Mouse (Mus musculus) intestine, postnatal 0 days (tissue): ENCODE results near the gene Paf1. TPM values are rescaled to one million over a fixed set of nuclear protein-coding genes. Genes with fewer than 3 reads are reported as not detected.

Source experiments
- ATAC-seq: fragments of 200-750 bp; cut with Nextera tagmentation; 2 replicates; pipeline ENCODE4 v1.8.0; 2017; ENCODE audit warnings: mild to moderate bottlenecking, moderate TSS enrichment, moderate library complexity
- H3K27ac ChIP-seq: fragments of 300-500 bp; sonication (generic); 2 replicates; pipeline ENCODE4 v1.5.1; 2014; ENCODE audit warnings: mild to moderate bottlenecking, low read depth, low read length, moderate library complexity
- H3K27me3 ChIP-seq: fragments of 300-500 bp; sonication (generic); replicated peaks from 2 replicates; pipeline ENCODE4 v1.6.1; 2014; ENCODE audit warnings: low read length, mixed read lengths; ENCODE audit not compliant: control insufficient read depth, insufficient read depth
- H3K36me3 ChIP-seq: fragments of 300-500 bp; sonication (generic); 2 replicates; pipeline ENCODE4 v1.6.1; 2014; ENCODE audit warnings: mild to moderate bottlenecking, moderate library complexity; ENCODE audit not compliant: control insufficient read depth, insufficient read depth
- H3K4me1 ChIP-seq: fragments of 300-500 bp; sonication (generic); replicated peaks from 2 replicates; pipeline ENCODE4 v1.6.1; 2014; ENCODE audit warnings: antibody characterized with exemption, low read length, mixed read lengths; ENCODE audit not compliant: control insufficient read depth, insufficient read depth
- H3K4me2 ChIP-seq: fragments of 300-500 bp; sonication (generic); replicated peaks from 2 replicates; pipeline ENCODE4 v1.6.1; 2014; ENCODE audit warnings: low read depth, mild to moderate bottlenecking, moderate library complexity
- H3K4me3 ChIP-seq: fragments of 300-500 bp; sonication (generic); 2 replicates; pipeline ENCODE4 v1.5.1; 2014; ENCODE audit warnings: low read depth, low read length
- H3K9ac ChIP-seq: fragments of 300-500 bp; sonication (generic); 2 replicates; pipeline ENCODE4 v1.6.1; 2014; ENCODE audit warnings: mild to moderate bottlenecking, low read depth, low read length
- H3K9me3 ChIP-seq: fragments of 300-500 bp; sonication (generic); 2 replicates; pipeline ENCODE4 v1.6.1; 2016; ENCODE audit warnings: mixed run types; ENCODE audit not compliant: control insufficient read depth
- CTCF ChIP-seq: sonication (generic); IDR thresholded peaks from 2 replicates; pipeline ENCODE4 v1.5.1; 2016; ENCODE audit warnings: low read depth, mild to moderate bottlenecking, control low read depth, antibody characterized with exemption, moderate library complexity
- WGBS: fragments of 180-500 bp; shearing (Covaris S2); extraction: QIAGEN DNeasy Blood & Tissue Kit; methylation state at CpG from one replicate; pipeline ENCODE4 v1.1.7; 2014; 5-methylcytosine and 5-hydroxymethylcytosine counted together
- polyA plus RNA-seq: library from polyadenylated mRNA; unstranded; fragments of >200 nt; fragmentation: Nextera tagmentation; extraction: Ambion mirVana; gene quantifications from 2 replicates; pipeline ENCODE4 v1.2.1, GENCODE M21; 2015

The Paf1 gene
- polyA plus RNA-seq, 1 experiment from 2014 or later = 54.6 TPM

DNA sequence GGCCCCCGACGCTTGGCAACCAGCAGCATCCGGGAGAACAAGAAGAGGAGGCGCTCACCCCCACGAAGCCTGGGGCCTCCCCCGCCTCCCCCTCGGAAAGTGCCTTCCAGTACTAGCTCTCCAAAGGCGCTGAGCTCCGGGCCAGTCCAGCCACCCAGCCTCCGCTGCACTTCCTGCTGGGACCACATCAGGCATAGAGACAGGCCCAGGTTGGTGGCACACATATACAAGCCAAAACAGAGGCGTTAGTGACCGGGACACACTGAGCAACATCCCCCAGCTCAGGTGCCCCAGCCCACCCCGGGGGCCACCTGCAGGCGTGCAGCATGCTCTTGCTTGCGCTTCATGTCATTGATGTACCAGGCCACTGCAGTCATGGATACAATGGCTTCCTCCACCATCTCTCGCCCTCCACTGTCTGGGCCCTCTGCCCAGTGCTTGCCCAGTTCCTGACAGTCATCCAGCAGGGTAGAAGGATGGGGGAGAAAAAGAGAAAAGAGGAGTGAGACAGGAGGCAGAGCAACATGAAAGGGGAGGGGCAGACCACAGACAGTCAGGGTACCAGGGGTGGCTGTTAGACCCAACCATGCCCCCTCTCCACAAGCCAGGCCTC lies 25.0 kb upstream of the Paf1 start:
- WGBS = 94% methylated on average over 16 of the region's 16 CpGs
- H3K9me3 ChIP-seq = no peaks in the 10 kb centered on the region
- no peak for TF ChIP-seq CTCF
- no peak overlapping the region for H3K4me2 ChIP-seq
- H3K27ac ChIP-seq = no peak overlapping the region
- peaks cover 63% of the 10 kb centered on the region for H3K36me3 ChIP-seq
- no peaks in the 10 kb centered on the region for H3K27me3 ChIP-seq
- no peak overlapping the region for H3K4me3 ChIP-seq
- no peak overlapping the region for H3K9ac ChIP-seq
- no peaks in the 10 kb centered on the region for H3K4me1 ChIP-seq
- ATAC-seq = no peak

DNA sequence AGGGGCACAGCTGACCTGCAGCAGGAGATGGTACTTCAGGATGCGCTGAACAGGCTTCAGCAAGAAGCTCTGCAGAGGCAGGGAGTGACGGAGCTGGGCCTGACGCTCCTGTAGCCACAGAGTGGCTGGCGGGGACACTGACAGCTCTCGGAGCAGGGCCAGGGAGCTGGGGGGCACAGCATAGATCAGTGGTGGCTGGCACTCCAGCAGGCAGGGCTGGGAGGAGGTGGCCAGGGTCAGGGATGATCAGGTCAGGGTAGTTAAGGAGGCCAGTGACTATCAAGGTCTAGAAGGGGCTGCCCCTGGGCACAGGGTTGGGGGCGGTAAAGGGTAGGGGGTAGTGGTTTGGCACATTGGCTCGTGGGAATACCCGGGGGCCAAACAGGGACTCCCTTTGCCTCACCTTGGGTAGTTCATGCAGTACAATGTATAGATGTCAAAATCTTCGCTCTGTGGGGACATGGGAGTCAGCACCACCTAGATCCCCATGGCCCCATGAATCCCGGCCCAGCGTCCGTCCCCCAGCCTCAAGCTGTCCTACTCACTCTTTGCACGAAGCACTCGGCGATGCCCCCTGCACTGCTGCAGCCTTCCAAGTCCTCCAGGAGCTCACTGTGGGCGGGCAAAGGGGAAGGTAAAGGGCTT lies 24.4 kb upstream of the Paf1 start:
- Histone ChIP-seq H3K4me2 (no peak overlapping the region), H3K4me1 (no peaks in the 10 kb centered on the region), H3K27ac (no peak overlapping the region), H3K9me3 (no peaks in the 10 kb centered on the region), H3K27me3 (no peaks in the 10 kb centered on the region), H3K36me3 (peaks cover 60% of the 10 kb centered on the region), H3K9ac (no peak overlapping the region), H3K4me3 (no peak overlapping the region)
- no peak for TF ChIP-seq CTCF
- WGBS = 95% methylated on average over 16 of the region's 16 CpGs
- ATAC-seq = no peak

DNA sequence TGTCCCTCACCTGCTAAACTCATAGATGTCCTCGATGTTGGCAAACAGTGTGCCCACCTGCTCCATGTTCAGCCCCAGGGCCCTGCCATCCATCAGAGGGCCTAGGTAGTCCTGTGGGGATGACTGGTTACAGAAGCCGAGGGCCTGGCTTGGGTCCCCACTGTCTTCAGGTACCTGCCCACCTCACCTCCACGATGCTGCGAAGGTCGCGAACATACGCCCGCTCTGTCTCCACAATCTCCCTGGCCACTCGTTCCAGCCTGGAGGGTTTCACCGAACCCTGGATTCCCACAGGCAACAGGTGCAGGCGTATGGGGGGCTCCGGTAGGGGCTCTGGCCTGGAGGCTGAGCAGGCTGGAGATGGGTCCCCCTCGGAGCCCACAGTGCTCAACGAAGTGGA lies 22.7 kb upstream of the Paf1 start:
- H3K36me3 ChIP-seq = peaks cover 48% of the 10 kb centered on the region
- no peak for ATAC-seq
- no peak for TF ChIP-seq CTCF
- peak overlapping the region; percentile 96 for H3K4me2 ChIP-seq
- H3K9ac ChIP-seq = no peak overlapping the region
- H3K4me3 ChIP-seq = no peak overlapping the region
- H3K27me3 ChIP-seq = no peaks in the 10 kb centered on the region
- no peaks in the 10 kb centered on the region for H3K9me3 ChIP-seq
- H3K4me1 ChIP-seq = no peaks in the 10 kb centered on the region
- H3K27ac ChIP-seq = no peak overlapping the region
- WGBS = 91% methylated on average over 14 of the region's 14 CpGs

DNA sequence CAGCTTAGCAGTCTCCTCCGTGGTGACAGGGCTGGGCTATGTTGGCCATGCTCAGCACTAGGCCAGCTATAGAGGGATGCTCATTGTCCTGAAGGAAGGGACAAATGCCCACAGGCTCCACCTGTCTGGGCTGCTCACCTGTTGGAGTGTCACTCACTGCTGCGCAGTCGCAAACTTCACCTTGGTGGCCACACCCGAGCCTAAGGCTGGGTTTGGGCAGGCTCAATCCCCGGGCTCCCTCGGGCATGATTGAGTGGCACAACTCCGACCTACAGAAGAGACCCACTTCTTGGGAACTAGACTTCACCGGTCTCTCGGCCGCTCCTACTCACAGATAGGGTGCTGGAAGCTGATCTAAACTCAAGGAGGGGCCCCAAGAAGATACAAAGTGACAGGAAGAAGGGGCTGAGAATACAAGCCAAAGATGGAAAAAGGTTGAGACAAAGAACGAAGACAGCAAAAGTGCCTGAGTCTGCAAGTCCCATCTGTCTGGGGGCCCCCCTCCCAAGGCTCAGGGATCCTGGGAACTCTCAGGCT lies 21.7 kb upstream of the Paf1 start:
- H3K27ac ChIP-seq = peak overlapping the region; percentile 89
- TF ChIP-seq CTCF = no peak
- no peaks in the 10 kb centered on the region for H3K4me1 ChIP-seq
- 2% methylated on average over 11 of the region's 11 CpGs for WGBS
- H3K9ac ChIP-seq = peak overlapping the region; percentile 87
- H3K36me3 ChIP-seq = peaks cover 41% of the 10 kb centered on the region
- peak overlapping the region; percentile 76 for H3K4me3 ChIP-seq
- ATAC-seq = no peak
- no peaks in the 10 kb centered on the region for H3K9me3 ChIP-seq
- H3K27me3 ChIP-seq = no peaks in the 10 kb centered on the region
- peak overlapping the region; percentile 96 for H3K4me2 ChIP-seq

DNA sequence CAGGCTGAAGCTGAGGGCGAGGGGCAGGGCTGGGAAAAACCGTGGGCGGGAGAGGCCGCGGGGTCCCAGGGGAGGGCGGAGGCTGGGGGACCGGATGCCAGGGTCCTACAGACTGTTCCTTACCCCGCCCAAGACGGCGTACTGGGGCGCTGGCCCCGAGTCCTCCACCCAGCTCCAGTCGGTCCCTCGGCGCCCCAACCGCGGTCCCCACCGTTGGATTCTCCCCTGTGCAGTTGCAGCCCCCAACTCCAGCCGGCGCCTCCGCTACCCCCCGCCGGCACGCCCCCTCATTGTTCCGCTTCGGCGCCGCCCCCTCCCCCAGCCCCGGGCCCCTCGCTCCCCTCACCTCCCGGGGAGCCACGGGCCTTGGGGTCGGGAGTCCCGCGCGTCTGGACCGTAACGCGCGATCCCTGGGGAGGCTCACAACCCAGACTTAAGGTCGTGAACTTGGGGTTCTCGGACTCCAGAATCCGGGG lies 21.2 kb upstream of the Paf1 start:
- TF ChIP-seq CTCF = no peak
- H3K4me3 ChIP-seq = peak overlapping the region; percentile 76
- H3K27ac ChIP-seq = peak overlapping the region; percentile 89
- H3K4me2 ChIP-seq = peak overlapping the region; percentile 96
- ATAC-seq = no peak
- H3K9ac ChIP-seq = peak overlapping the region; percentile 87
- H3K27me3 ChIP-seq = no peaks in the 10 kb centered on the region
- H3K36me3 ChIP-seq = peaks cover 36% of the 10 kb centered on the region
- under 1% methylated on average over 41 of the region's 43 CpGs for WGBS
- H3K9me3 ChIP-seq = no peaks in the 10 kb centered on the region
- no peaks in the 10 kb centered on the region for H3K4me1 ChIP-seq

DNA sequence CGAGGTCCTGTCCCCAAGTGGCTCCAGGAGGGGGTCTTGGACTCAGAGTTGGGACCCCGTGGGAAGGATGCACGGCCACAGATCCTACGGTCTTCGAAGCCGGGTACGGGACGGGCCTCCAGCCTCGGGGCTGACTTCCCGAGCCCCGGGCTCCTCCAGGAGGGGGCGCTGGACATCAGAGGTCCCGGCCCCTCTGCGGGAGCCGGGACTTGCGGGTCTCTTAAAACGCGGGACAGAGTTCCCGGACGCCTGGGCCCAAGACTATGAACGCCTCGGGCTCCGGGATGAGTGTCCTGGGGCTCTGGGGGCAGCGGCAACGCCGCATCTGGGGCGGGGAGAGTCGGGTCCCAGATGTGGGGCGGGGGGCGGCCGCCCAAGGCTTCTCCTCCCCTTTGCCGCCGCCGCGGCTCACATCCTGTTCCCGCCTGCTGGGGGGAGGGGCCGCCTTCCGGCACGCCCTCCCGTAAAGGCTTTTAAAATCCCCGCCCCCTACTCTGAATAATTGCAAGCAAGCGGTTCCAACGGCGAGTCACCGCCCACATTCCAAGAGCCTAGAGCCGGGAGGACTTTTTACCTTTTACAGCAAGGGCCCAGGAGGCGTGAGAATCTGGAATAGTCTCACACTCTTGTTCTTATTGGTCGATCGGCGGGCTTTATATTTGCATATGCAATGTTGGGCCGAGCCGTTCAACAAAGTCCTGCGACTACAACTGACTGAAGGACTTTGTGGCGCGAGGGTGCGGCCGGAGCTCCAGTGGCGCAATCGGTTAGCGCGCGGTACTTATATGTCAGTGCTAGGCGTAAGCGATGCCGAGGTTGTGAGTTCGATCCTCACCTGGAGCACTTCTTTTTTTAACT lies 20.3 kb upstream of the Paf1 start, which contains the start of gene Plekhg2:
Plekhg2 (minus strand) TSS at position 349 of the 858 bp plus-strand sequence.
- peak; percentile 75 for TF ChIP-seq CTCF
- peak; percentile 82 for ATAC-seq
- WGBS = under 1% methylated on average over 57 of the region's 66 CpGs

More for the DNA sequence above, 20.3 kb upstream of the Paf1 start, which contains the start of gene Plekhg2:
- Histone ChIP-seq H3K9ac (peak within 1 kb of the TSS; percentile 87), H3K4me1 (no peaks in the 10 kb centered on the region), H3K9me3 (no peaks in the 10 kb centered on the region), H3K27ac (peak within 1 kb of the TSS; percentile 89), H3K36me3 (peaks cover 32% of the 10 kb centered on the region), H3K4me3 (peak within 1 kb of the TSS; percentile 76), H3K4me2 (peak within 1 kb of the TSS; percentile 96), H3K27me3 (no peaks in the 10 kb centered on the region)
